Mouse (Mus musculus): Measurements from ENCODE around the gene Frzb. TPM values are rescaled to one million over a fixed set of nuclear protein-coding genes. Genes with fewer than 3 reads are reported as not detected.
A peak's percentile ranks its signal among the peaks of the same experiment; 100 is the strongest.

Frzb gene
- polyA plus RNA-seq, 1 experiment, result 1.4 TPM

DNA sequence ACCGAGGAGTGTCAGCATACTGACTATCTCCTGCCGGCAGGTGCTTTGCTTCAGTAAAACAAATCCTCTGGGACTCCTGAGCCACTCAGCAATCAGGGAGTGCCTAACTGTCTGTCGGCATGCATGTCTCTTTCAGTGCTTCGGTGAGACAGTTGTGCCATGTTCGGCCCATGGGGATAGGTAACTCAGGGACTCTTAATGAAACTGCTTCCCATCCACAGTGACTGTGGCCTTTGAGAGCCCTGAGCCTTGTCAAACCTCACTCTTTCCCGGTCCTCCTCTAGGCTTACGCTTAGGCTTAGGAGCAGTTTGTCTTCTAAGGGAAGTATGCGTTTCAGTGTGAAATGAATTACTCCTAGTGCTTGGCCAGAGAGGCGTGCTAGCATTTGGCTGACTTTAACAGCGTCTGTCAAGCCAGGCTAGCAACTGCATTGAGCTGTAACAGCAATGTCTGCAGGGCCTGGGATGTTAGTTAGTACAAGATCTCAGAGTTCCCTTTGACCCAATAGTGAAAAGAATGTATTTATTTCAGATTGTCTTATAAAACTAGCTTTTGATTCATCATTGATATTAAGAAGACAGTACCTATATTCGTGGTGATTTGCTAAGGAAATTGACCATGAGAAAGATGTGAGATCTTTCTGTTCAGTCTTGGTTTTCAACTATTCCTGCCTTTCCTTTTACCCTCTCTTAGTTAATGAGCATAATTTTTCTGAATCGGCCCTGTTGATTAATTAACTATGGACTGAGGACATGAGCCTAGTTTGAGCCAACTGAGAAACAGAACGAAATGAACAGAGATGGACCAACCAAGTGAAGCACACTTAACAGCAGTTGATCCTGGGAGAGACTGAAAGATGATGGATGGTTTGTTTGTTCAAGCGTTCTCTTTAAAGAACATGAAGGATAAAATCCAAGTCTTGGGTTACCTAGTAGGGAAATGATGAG is 2.7 kb downstream of the Frzb start:
- H3K36me3 ChIP-seq (ENCODE audit: control insufficient read depth, insufficient read depth, low read length, poor library complexity, severe bottlenecking), result no peaks in the 10 kb centered on the region
- H3K27me3 ChIP-seq (ENCODE audit: control insufficient read depth, insufficient read depth, low read length, poor library complexity, severe bottlenecking), result peaks cover 12% of the 10 kb centered on the region
- H3K9ac ChIP-seq (ENCODE audit: low read depth, poor library complexity, severe bottlenecking), result no peak overlapping the region
- no peaks in the 10 kb centered on the region for H3K4me1 ChIP-seq (ENCODE audit: control insufficient read depth, insufficient read depth, low read length)
- TF ChIP-seq EP300 (IDR thresholded peaks at IDR 0.05; ENCODE audit: insufficient read depth, low read depth, low read length) (no peak), POLR2A (IDR thresholded peaks at IDR 0.05; ENCODE audit: insufficient read depth, low read length) (no peak), CTCF (IDR thresholded peaks at IDR 0.05; ENCODE audit: low read depth, low read length) (no peak)
- peaks cover 6% of the 10 kb centered on the region; the same call in 1 of the 2 replicates for H3K9me3 ChIP-seq (replicated peaks; ENCODE audit: control insufficient read depth, insufficient read depth, low read length, poor library complexity, severe bottlenecking)
- no peak overlapping the region for H3K4me3 ChIP-seq (ENCODE audit: low read depth, low read length)
- H3K27ac ChIP-seq (ENCODE audit: insufficient read depth, low read length), result no peak overlapping the region

DNA sequence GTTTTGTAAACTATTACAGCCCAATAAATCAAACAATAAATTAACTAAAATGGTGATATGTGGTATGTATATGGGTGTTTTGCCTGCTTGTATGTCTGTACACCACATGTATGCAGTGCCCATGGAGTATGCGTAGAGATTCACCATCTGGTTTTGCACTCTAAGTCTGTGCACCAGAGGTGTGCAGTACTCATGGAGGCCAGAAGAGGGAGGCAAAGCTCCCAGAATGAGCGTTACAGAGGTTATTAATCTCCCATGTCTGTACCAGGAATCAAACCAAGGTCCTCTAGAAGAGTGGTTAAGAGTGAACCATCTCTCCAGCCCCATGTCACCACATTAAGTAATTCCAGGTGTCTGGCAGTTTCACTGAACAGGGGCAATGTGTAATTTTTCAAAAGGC is 3.5 kb downstream of the Frzb start:
- Histone ChIP-seq H3K27ac (ENCODE audit: insufficient read depth, low read length) (no peak overlapping the region), H3K4me1 (ENCODE audit: control insufficient read depth, insufficient read depth, low read length) (no peaks in the 10 kb centered on the region), H3K27me3 (ENCODE audit: control insufficient read depth, insufficient read depth, low read length, poor library complexity, severe bottlenecking) (peaks cover 12% of the 10 kb centered on the region), H3K4me3 (ENCODE audit: low read depth, low read length) (no peak overlapping the region), H3K9me3 (replicated peaks; ENCODE audit: control insufficient read depth, insufficient read depth, low read length, poor library complexity, severe bottlenecking) (peaks cover 6% of the 10 kb centered on the region; the same call in 1 of the 2 replicates), H3K36me3 (ENCODE audit: control insufficient read depth, insufficient read depth, low read length, poor library complexity, severe bottlenecking) (no peaks in the 10 kb centered on the region), H3K9ac (ENCODE audit: low read depth, poor library complexity, severe bottlenecking) (no peak overlapping the region)
- TF ChIP-seq EP300 (IDR thresholded peaks at IDR 0.05; ENCODE audit: insufficient read depth, low read depth, low read length) (no peak), CTCF (IDR thresholded peaks at IDR 0.05; ENCODE audit: low read depth, low read length) (peak; percentile 31), POLR2A (IDR thresholded peaks at IDR 0.05; ENCODE audit: insufficient read depth, low read length) (no peak)

DNA sequence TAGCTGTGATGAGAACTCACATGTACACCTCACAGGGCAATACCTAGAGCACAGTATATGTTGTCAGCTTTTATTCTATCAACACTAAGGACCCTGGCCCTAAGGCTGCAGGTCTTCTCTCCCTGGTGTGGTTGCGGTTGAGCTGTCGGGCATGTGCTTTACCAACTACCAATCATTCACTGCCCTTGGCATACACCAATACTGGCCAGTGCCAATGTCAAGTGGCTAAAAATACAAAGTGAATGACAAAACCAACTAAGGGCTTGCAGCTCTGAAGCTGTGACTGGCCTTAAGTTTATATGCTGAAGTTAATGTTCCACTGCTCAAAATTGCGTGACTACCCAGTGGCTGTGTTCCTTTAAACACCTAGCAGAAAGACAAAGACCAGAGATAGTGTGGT is 6.0 kb downstream of the Frzb start:
- TF ChIP-seq CTCF (IDR thresholded peaks at IDR 0.05; ENCODE audit: low read depth, low read length) (no peak), POLR2A (IDR thresholded peaks at IDR 0.05; ENCODE audit: insufficient read depth, low read length) (no peak), EP300 (IDR thresholded peaks at IDR 0.05; ENCODE audit: insufficient read depth, low read depth, low read length) (no peak)

DNA sequence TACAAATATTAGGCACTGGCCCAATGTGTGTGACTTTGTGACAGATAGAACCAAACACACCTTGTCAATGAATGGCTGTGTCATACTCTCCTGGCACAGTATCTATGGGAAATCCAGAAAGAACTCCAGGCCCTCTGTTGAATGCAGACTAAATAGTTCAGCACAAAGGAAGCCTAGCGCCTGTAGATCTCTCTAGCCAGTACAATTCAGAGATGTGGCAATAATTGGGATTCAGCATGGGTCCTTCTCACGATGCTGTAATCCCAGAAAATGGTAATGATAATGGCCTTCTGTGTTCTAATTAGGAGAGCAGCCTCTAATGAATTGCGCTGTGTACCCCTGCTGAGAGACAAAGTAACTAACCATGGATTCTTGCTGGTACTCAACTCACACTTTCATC is 8.6 kb downstream of the Frzb start:
- H3K27ac ChIP-seq (ENCODE audit: insufficient read depth, low read length), result no peak overlapping the region
- H3K9ac ChIP-seq (ENCODE audit: low read depth, poor library complexity, severe bottlenecking), result no peak overlapping the region
- TF ChIP-seq EP300 (IDR thresholded peaks at IDR 0.05; ENCODE audit: insufficient read depth, low read depth, low read length) (no peak), POLR2A (IDR thresholded peaks at IDR 0.05; ENCODE audit: insufficient read depth, low read length) (no peak), CTCF (IDR thresholded peaks at IDR 0.05; ENCODE audit: low read depth, low read length) (no peak)
- no peak overlapping the region for H3K4me3 ChIP-seq (ENCODE audit: low read depth, low read length)
- H3K27me3 ChIP-seq (ENCODE audit: control insufficient read depth, insufficient read depth, low read length, poor library complexity, severe bottlenecking), result no peaks in the 10 kb centered on the region
- H3K36me3 ChIP-seq (ENCODE audit: control insufficient read depth, insufficient read depth, low read length, poor library complexity, severe bottlenecking), result no peaks in the 10 kb centered on the region
- peaks cover 3% of the 10 kb centered on the region; the same call in 1 of the 2 replicates for H3K9me3 ChIP-seq (replicated peaks; ENCODE audit: control insufficient read depth, insufficient read depth, low read length, poor library complexity, severe bottlenecking)
- H3K4me1 ChIP-seq (ENCODE audit: control insufficient read depth, insufficient read depth, low read length), result no peaks in the 10 kb centered on the region

More for the DNA sequence above, 6.0 kb downstream of the Frzb start:
- Histone ChIP-seq H3K4me1 (ENCODE audit: control insufficient read depth, insufficient read depth, low read length) (no peaks in the 10 kb centered on the region), H3K9me3 (replicated peaks; ENCODE audit: control insufficient read depth, insufficient read depth, low read length, poor library complexity, severe bottlenecking) (peaks cover 6% of the 10 kb centered on the region; the same call in 1 of the 2 replicates), H3K27me3 (ENCODE audit: control insufficient read depth, insufficient read depth, low read length, poor library complexity, severe bottlenecking) (peaks cover 8% of the 10 kb centered on the region), H3K4me3 (ENCODE audit: low read depth, low read length) (no peak overlapping the region), H3K36me3 (ENCODE audit: control insufficient read depth, insufficient read depth, low read length, poor library complexity, severe bottlenecking) (no peaks in the 10 kb centered on the region), H3K27ac (ENCODE audit: insufficient read depth, low read length) (no peak overlapping the region), H3K9ac (ENCODE audit: low read depth, poor library complexity, severe bottlenecking) (no peak overlapping the region)

DNA sequence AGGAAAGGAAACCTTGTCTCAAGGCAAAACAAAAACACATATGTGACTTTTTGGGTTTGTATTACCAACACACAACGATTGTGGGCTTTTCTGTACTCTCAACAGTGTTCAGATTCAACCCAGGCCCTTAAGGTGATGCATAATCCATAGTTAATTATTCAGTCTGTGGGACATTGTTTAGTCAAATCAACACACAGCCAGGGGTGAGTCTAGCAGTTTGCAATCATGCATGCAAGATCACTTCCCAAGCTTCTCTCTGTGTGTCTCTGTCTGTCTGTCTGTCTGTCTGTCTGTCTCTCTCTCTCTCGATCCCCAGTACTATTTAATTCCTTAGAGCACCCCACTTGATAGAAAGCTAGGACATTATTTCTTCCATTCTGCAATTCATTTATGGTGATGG is 10.0 kb downstream of the Frzb start:
- Histone ChIP-seq H3K27me3 (ENCODE audit: control insufficient read depth, insufficient read depth, low read length, poor library complexity, severe bottlenecking) (no peaks in the 10 kb centered on the region), H3K36me3 (ENCODE audit: control insufficient read depth, insufficient read depth, low read length, poor library complexity, severe bottlenecking) (no peaks in the 10 kb centered on the region), H3K4me3 (ENCODE audit: low read depth, low read length) (no peak overlapping the region), H3K9ac (ENCODE audit: low read depth, poor library complexity, severe bottlenecking) (no peak overlapping the region), H3K27ac (ENCODE audit: insufficient read depth, low read length) (no peak overlapping the region), H3K4me1 (ENCODE audit: control insufficient read depth, insufficient read depth, low read length) (no peaks in the 10 kb centered on the region), H3K9me3 (replicated peaks; ENCODE audit: control insufficient read depth, insufficient read depth, low read length, poor library complexity, severe bottlenecking) (no peaks in the 10 kb centered on the region)
- no peak for TF ChIP-seq POLR2A (IDR thresholded peaks at IDR 0.05; ENCODE audit: insufficient read depth, low read length)
- TF ChIP-seq EP300 (IDR thresholded peaks at IDR 0.05; ENCODE audit: insufficient read depth, low read depth, low read length), result no peak
- TF ChIP-seq CTCF (IDR thresholded peaks at IDR 0.05; ENCODE audit: low read depth, low read length), result no peak
